Mouse (Mus musculus): ENCODE results near the gene Tspan1. TPM values are rescaled to one million over a fixed set of nuclear protein-coding genes. Genes with fewer than 3 reads are reported as not detected.

Gene Tspan1
- polyA plus RNA-seq, 1 experiment, result 4.3 TPM

DNA sequence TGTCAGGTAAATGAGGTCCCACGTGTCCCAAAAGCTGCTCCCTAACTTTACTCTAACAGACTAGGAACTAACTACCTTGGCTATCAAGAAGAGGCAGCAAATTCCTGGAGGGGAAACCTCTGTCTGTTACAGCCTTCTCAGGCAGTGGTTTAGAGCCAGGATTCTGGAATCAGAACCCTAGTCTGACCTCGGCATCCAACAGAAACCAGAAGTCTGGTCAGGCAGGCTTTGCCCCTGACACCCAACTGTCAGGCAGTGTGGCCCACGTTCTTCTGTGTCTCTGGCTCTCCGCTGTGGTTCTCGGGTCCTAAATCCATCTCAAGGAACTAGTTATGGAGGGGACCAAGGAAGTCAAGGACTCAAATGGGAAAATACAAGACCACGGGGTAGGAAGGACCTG, 16.2 kb downstream of the Tspan1 start, which contains the start of gene Lurap1:
Gene Lurap1 (minus strand): TSS at position 101 of the 400 bp plus-strand sequence.
- H3K27me3 ChIP-seq (ENCODE audit: control insufficient read depth, insufficient read depth, low read length), result no peaks in the 10 kb centered on the region
- H3K36me3 ChIP-seq (ENCODE audit: control insufficient read depth, insufficient read depth, low read length), result no peaks in the 10 kb centered on the region; the same call in none of the 2 replicates
- TF ChIP-seq POLR2A (IDR thresholded peaks at IDR 0.05; ENCODE audit: control insufficient read depth, low read depth, low read length), result peak; percentile 82
- TF ChIP-seq CTCF (IDR thresholded peaks at IDR 0.05; ENCODE audit: control insufficient read depth, insufficient read depth, insufficient replicate concordance, low read depth, low read length), result no peak
- peaks cover 20% of the 10 kb centered on the region for H3K4me1 ChIP-seq (ENCODE audit: control insufficient read depth, insufficient read depth, low read length)
- H3K4me3 ChIP-seq (ENCODE audit: control insufficient read depth, low read depth, low read length), result peak within 1 kb of the TSS; percentile 83
- H3K27ac ChIP-seq (ENCODE audit: control insufficient read depth, insufficient read depth, low read depth, low read length), result peak within 1 kb of the TSS; percentile 76

GRCm38 (mm10) chr4:116150862-116151221, 16.6 kb downstream of the Tspan1 start:
- Histone ChIP-seq H3K4me3 (ENCODE audit: control insufficient read depth, low read depth, low read length) (peak overlapping the region; percentile 83), H3K27me3 (ENCODE audit: control insufficient read depth, insufficient read depth, low read length) (no peaks in the 10 kb centered on the region), H3K36me3 (ENCODE audit: control insufficient read depth, insufficient read depth, low read length) (no peaks in the 10 kb centered on the region; the same call in 1 of the 2 replicates), H3K4me1 (ENCODE audit: control insufficient read depth, insufficient read depth, low read length) (peaks cover 20% of the 10 kb centered on the region), H3K27ac (ENCODE audit: control insufficient read depth, insufficient read depth, low read depth, low read length) (peak overlapping the region; percentile 76)
- TF ChIP-seq CTCF (IDR thresholded peaks at IDR 0.05; ENCODE audit: control insufficient read depth, insufficient read depth, insufficient replicate concordance, low read depth, low read length) (no peak), POLR2A (IDR thresholded peaks at IDR 0.05; ENCODE audit: control insufficient read depth, low read depth, low read length) (no peak)

- H3K4me3 ChIP-seq (ENCODE audit: control insufficient read depth, low read depth, low read length), result peak overlapping the region; percentile 83
- H3K27me3 ChIP-seq (ENCODE audit: control insufficient read depth, insufficient read depth, low read length), result no peaks in the 10 kb centered on the region
- peak overlapping the region; percentile 76 for H3K27ac ChIP-seq (ENCODE audit: control insufficient read depth, insufficient read depth, low read depth, low read length)
- H3K4me1 ChIP-seq (ENCODE audit: control insufficient read depth, insufficient read depth, low read length), result peaks cover 20% of the 10 kb centered on the region
- H3K36me3 ChIP-seq (ENCODE audit: control insufficient read depth, insufficient read depth, low read length), result no peaks in the 10 kb centered on the region; the same call in 1 of the 2 replicates
- TF ChIP-seq POLR2A (IDR thresholded peaks at IDR 0.05; ENCODE audit: control insufficient read depth, low read depth, low read length) (peak; percentile 71; the same call in 1 of the 2 replicates), CTCF (IDR thresholded peaks at IDR 0.05; ENCODE audit: control insufficient read depth, insufficient read depth, insufficient replicate concordance, low read depth, low read length) (no peak)
These were observed 17.1 kb downstream of the Tspan1 start for GRCm38 (mm10) chr4:116150156-116150861.

DNA sequence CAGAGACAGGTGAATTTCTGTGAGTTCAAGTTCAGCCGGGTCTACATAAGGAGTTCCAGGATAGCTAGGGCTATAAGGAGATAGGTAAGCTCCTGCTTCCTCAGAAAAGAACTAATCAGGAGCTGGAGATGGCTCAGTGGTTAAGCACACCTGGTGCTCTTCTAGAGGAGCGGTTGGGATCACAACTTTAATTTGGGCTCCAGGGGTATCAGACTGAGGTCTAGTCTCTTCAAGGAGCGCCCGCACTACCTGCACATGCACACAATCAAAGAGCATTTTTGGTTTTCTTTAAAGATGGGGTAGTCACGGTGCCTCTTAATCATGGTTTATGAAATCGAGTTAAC, 17.6 kb downstream of the Tspan1 start:
- no peak for TF ChIP-seq POLR2A (IDR thresholded peaks at IDR 0.05; ENCODE audit: control insufficient read depth, low read depth, low read length)
- TF ChIP-seq CTCF (IDR thresholded peaks at IDR 0.05; ENCODE audit: control insufficient read depth, insufficient read depth, insufficient replicate concordance, low read depth, low read length), result no peak
- Histone ChIP-seq H3K4me1 (ENCODE audit: control insufficient read depth, insufficient read depth, low read length) (peaks cover 20% of the 10 kb centered on the region), H3K4me3 (ENCODE audit: control insufficient read depth, low read depth, low read length) (peak overlapping the region; percentile 83), H3K27me3 (ENCODE audit: control insufficient read depth, insufficient read depth, low read length) (no peaks in the 10 kb centered on the region), H3K36me3 (ENCODE audit: control insufficient read depth, insufficient read depth, low read length) (no peaks in the 10 kb centered on the region; the same call in 1 of the 2 replicates), H3K27ac (ENCODE audit: control insufficient read depth, insufficient read depth, low read depth, low read length) (peak overlapping the region; percentile 63)

- H3K4me1 ChIP-seq (ENCODE audit: control insufficient read depth, insufficient read depth, low read length), result peaks cover 12% of the 10 kb centered on the region
- no peaks in the 10 kb centered on the region for H3K36me3 ChIP-seq (ENCODE audit: control insufficient read depth, insufficient read depth, low read length)
- H3K27me3 ChIP-seq (ENCODE audit: control insufficient read depth, insufficient read depth, low read length), result no peaks in the 10 kb centered on the region
- H3K27ac ChIP-seq (ENCODE audit: control insufficient read depth, insufficient read depth, low read depth, low read length), result 0 out of 2 replicates have a peak overlapping the region, but pooled peaks have one; percentile 24
- no peak for TF ChIP-seq POLR2A (IDR thresholded peaks at IDR 0.05; ENCODE audit: control insufficient read depth, low read depth, low read length)
- TF ChIP-seq CTCF (IDR thresholded peaks at IDR 0.05; ENCODE audit: control insufficient read depth, insufficient read depth, insufficient replicate concordance, low read depth, low read length), result no peak
- H3K4me3 ChIP-seq (ENCODE audit: control insufficient read depth, low read depth, low read length), result peak overlapping the region; percentile 85
These were observed 23.3 kb downstream of the Tspan1 start for GRCm38 (mm10) chr4:116143891-116144717.

DNA sequence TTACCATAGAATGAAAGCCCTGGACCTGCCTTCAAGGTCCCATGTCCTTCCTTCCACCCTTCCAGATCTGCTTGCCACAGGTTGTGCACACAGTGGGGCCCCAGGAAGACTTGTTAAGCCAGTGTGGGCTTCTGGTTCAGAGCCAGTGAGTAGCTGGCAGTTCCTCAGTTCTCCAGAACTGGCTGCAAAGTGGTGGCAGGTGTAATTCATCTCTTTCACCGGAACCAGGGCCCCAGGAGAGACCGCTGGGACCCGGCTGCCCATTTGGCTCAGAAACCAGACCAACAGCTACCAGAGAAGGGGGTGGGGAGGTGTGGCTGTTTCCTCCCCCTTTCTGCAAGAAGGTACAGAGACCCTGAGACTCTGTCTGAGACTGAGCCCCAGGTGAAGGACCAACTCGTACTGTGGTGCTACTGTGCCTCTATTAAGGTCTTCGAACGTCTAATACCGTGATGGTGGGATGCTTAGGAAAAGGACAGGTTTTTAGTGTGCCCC, 24.0 kb downstream of the Tspan1 start:
- no peak for TF ChIP-seq POLR2A (IDR thresholded peaks at IDR 0.05; ENCODE audit: control insufficient read depth, low read depth, low read length)
- peaks cover 12% of the 10 kb centered on the region for H3K4me1 ChIP-seq (ENCODE audit: control insufficient read depth, insufficient read depth, low read length)
- H3K27ac ChIP-seq (ENCODE audit: control insufficient read depth, insufficient read depth, low read depth, low read length), result no peak overlapping the region
- no peaks in the 10 kb centered on the region for H3K27me3 ChIP-seq (ENCODE audit: control insufficient read depth, insufficient read depth, low read length)
- H3K36me3 ChIP-seq (ENCODE audit: control insufficient read depth, insufficient read depth, low read length), result no peaks in the 10 kb centered on the region
- peak overlapping the region; percentile 14 for H3K4me3 ChIP-seq (ENCODE audit: control insufficient read depth, low read depth, low read length)

- Histone ChIP-seq H3K27me3 (ENCODE audit: control insufficient read depth, insufficient read depth, low read length) (no peaks in the 10 kb centered on the region), H3K27ac (ENCODE audit: control insufficient read depth, insufficient read depth, low read depth, low read length) (no peak overlapping the region), H3K36me3 (ENCODE audit: control insufficient read depth, insufficient read depth, low read length) (no peaks in the 10 kb centered on the region), H3K4me3 (ENCODE audit: control insufficient read depth, low read depth, low read length) (no peak overlapping the region), H3K4me1 (ENCODE audit: control insufficient read depth, insufficient read depth, low read length) (peaks cover 12% of the 10 kb centered on the region)
- TF ChIP-seq POLR2A (IDR thresholded peaks at IDR 0.05; ENCODE audit: control insufficient read depth, low read depth, low read length), result no peak
- TF ChIP-seq CTCF (IDR thresholded peaks at IDR 0.05; ENCODE audit: control insufficient read depth, insufficient read depth, insufficient replicate concordance, low read depth, low read length), result no peak
These were observed 25.1 kb downstream of the Tspan1 start for GRCm38 (mm10) chr4:116142269-116142668.

All from testis, adult 2 months (tissue).